Mouse (Mus musculus) spleen, adult 2 months (tissue): ENCODE measurements around the gene D630023F18Rik.

Experiments
- CTCF ChIP-seq: fragments of 200-500 bp; IDR thresholded peaks from 2 replicates; pipeline ENCODE4 v1.5.1; 2011; ENCODE audit warnings: mild to moderate bottlenecking, inconsistent platforms; ENCODE audit not compliant: insufficient read depth, insufficient read length, insufficient replicate concordance; ENCODE audit errors: extremely low read depth
- POLR2A ChIP-seq: fragments of 200-500 bp; IDR thresholded peaks from 2 replicates; pipeline ENCODE4 v1.6.1; 2011; ENCODE audit warnings: low read depth, low read length, inconsistent platforms

GRCm38 (mm10) chr1:65144783-65145182 lies 21.8 kb upstream of the D630023F18Rik start:
- no peak for TF ChIP-seq CTCF
- no peak for TF ChIP-seq POLR2A
